Mouse (Mus musculus): ENCODE measurements around the gene Pbx3. TPM values are rescaled to one million over a fixed set of nuclear protein-coding genes. Genes with fewer than 3 reads are reported as not detected.
A peak's percentile ranks its signal among the peaks of the same experiment; 100 is the strongest.

Pbx3 gene
- total RNA-seq (2021) = 10 to 100 TPM; 11.4 to 23.0 TPM

DNA sequence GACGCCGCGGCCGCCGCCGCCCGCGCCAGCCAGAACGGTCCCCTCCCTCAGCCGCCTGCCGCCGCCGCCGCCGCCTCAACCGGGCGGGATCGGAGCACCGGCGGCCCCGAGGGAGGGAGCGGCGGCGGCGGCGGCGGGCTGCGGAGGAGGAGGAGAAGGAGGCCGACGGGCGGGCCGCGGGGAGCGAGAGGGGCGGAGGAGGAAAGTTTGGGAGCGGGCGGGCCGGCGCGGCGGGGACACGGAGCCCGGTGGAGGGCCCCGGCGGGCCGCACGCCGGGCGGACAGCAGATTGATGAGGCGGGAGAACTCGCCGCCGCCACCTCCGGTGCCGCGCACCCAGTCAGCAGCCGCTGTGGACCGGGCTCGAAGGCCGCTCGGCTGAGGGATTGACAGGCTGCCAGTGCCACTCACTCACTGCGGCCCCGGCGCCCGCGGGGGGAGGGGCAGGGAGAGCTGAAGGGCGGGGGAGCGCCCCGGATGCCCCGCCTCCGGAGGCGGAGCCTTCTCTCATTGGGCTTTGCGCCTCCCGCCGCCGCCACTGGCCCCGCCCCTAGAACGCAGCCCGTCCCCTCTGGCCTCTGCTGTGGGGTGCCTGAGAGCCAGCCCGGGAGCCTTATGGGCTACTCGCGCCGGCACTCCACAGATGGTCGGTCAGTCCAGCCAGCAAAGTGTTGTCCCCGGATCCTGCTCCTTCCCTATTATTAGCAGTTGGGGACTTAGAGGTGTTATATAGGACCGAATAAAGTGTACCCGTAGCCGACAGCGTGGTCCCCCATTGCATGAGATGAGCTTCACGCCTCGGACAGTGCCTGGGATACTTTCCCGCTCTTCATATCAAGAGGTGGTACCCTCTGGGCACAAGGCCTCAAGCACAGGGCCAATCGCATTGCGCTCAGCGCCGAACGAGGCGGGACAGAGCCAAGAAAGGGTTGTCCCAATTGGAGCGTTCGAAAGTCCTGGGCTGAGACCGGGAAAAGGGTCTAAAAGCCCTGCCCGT lies at the start of gene Pbx3:
Gene Pbx3 (minus strand): TSS at position 838 of the 997 bp plus-strand sequence.
- intact Hi-C loops (cut with DNase I) = loop anchor here (5.0 kb wide), 1 partner anchor 125 kb away; no protein-coding TSS in a partner anchor
- DNase-seq (ENCODE audit: low spot score in 2 of 2) = peak; percentile 89 to 92

DNA sequence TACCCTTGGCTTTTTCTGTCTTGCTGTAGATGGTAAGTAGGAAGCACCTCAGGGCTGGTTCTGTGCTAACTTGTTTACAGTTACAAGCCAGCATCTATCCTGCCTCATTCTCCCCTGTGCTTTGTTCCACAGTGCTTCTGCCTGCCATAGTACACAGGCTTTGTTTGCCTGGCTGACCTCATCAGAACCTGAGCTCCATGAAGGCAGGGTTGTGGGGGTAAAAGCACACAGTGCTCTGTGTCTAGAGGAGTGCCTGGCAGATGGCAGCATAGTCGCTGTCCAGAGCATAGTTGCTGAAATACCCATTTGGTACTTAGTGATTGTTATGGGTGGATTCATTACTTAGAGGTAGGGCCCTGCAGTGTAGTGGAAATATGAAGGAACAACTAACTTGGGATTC lies 47.3 kb upstream of the Pbx3 start:
- no peak for DNase-seq (ENCODE audit: low spot score in 2 of 2)
- intact Hi-C loops (cut with DNase I) = no loop called here

DNA sequence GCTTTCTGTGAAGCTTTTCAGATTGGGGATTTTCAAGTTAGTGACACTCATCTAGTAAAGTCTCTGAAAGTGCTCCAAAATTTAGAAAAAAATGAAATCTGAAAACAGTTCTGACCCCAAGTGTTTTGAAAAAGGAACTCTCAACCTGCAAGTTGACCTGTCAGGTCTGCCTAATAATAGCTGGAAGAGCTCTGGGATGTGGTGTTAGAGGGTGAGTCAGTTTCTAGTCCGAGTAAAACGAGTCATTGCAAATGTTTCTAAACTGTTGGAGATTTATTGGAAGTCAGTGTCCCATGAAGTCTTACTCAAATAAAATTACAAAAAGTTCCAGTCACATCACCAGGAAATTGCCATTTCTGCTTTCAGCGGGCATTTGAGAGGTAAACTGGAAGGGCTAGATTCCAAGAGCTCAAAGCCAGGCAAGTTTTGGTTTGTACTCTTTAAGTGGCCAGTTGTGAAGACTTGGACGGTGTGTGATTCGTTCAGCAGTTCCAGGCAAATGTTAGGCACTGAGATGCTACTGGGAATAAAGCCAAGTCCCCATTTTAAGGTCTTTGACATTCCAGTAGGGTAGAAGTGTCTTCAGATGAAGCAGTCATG lies 36.9 kb upstream of the Pbx3 start:
- no peak for DNase-seq (ENCODE audit: low spot score in 2 of 2)
- intact Hi-C loops (cut with DNase I) = no loop called here

DNA sequence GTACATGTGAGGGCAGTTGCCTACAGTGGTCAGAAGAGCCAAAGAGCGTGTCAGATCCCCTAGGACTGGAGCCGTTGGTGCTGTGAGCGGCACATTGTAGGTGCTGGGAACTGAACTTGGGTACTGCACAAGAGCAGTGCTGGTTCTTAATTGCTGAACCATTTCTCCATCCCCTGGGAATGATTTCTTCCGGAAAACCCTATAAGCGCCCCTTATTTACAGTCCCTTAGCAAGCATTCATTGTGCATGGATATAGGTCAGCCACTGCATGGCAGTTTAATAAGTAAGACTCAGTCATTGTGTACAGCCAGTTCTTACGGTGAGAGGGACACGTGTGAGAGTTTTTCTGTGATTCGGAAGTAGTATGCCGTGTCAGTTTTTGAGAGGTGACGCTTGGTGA lies 35.4 kb upstream of the Pbx3 start:
- intact Hi-C loops (cut with DNase I) = no loop called here

DNA sequence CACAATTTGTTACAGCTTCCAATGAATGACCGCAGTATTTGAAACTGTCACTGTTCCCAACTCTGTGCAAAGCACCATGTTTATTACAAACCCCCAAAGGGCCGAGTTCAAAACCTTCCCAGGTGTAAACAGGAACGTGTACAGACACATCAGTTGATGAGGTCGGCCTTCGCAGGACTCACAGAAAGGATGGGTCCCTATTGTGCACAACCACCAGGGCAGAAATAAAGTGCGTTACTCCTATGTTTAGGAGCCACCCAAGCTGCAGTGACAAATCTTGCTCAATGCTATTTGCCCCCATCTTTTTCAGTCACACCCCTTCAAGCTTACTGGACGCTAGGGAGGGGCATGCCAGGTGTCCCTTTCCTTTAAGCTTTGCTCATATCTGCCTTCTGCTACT lies 34.7 kb upstream of the Pbx3 start:
- DNase-seq (ENCODE audit: low spot score in 2 of 2) = no peak
- intact Hi-C loops (cut with DNase I) = no loop called here

More for the DNA sequence above, 35.4 kb upstream of the Pbx3 start:
- no peak for DNase-seq (ENCODE audit: low spot score in 2 of 2)

DNA sequence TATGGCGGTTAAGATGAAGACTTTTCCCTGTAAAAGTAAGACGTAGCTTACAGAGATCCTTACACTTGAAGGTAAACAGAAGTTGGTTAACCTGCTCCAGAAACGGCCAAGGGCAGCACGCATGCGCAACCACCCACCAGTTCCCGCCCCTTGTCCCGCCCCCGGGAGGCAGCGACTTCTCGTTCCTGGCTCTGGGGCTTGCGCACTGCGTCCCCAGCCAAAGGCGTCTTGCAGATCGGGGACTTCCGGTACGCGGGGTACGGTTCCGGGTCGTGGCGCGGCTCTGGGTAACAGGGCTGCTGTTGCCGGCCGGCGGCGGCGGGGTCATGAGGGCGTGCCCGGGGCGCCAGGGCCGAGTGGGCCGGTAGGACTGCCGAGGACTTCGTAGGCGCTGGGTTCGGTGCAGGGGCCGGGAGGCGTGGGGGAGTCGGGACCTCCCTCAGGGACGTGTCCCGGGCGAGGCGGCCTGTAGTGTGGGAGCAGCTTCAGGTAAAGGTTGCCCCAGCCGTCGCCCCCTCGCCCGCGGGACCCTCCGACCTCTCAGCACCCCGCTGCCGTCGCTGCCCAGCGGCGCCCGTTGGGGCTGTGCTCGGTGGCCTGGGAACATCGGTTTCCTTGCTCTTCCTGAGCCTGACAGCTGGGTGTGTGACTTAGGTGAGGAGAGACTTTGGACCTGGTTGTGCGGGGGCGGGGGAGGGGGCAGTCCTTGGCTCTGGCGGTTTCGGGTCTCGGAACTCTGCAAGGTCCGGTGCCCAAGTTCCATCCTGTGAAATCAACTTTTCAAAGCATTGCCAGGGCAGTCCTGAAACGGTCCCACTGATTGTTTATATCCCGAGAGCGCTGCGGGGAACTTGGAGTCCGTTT lies 33.9 kb upstream of the Pbx3 start, which contains the start of gene Mapkap1:
Gene Mapkap1 (plus strand): TSS at position 171 of the 864 bp plus-strand sequence.
- intact Hi-C loops (cut with DNase I) = no loop called here
- peak; percentile 94 to 98 for DNase-seq (ENCODE audit: low spot score in 2 of 2)

DNA sequence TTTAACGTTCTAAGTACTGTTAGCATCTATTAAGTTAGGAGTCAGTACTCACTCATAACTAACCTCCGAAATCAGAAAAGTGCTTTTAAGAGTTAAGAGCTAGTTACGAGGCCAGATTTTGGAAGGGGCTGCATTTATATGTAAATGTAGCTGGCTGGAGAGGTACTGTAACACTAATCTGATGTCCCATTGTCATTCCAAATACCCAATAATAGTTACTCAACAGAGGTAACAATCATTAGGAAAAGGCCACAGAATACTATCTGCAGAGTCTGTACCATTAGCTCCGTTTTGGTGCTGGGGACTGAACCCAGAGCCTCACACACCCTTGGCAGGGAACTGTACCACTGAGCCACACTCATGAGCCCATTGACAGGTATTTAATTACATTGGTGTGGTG lies 26.6 kb upstream of the Pbx3 start:
- intact Hi-C loops (cut with DNase I) = no loop called here
- no peak for DNase-seq (ENCODE audit: low spot score in 2 of 2)

DNA sequence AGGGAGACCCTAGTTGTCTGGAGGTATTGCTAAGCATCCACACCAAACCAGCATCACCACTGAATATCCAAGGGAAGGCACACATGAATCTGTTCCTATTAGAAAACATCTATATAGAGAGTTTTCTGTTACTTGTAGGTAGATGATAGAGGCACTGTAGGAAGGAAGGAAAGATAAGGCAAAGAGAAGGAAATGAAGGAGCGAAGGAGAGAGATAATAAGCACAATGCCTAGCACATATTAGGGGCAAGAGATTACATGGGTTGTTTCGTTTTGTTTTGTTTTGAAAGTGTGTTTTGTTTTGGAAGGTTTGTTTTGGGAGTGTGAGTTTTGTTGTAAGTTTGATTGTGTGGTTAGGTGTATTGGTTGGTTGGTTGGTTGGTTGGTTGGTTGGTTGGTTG lies 6.0 kb upstream of the Pbx3 start:
- no peak for DNase-seq (ENCODE audit: low spot score in 2 of 2)
- intact Hi-C loops (cut with DNase I) = no loop called here

DNA sequence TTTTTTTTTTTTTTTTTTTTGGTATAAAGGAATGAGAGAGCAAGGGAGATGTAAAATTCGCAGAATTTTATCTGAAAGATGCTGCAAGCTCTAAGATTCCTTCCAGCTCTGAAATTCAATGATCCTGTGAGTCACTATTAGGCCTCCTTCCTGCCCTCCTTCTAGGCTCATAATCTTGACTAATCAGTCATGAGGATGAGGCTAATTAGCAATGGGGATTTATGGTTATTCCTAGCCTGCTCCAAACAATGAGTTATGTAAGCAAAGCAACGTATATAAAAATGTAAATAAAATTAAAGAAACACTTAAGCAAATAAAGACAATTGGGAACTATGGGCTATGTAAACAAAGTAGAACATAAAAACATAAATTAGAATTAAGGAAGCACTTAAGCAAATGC lies 1.4 kb upstream of the Pbx3 start:
- intact Hi-C loops (cut with DNase I) = loop anchor here (5.0 kb wide), 1 partner anchor 127 kb away; no protein-coding TSS in a partner anchor
- no peak for DNase-seq (ENCODE audit: low spot score in 2 of 2)

DNA sequence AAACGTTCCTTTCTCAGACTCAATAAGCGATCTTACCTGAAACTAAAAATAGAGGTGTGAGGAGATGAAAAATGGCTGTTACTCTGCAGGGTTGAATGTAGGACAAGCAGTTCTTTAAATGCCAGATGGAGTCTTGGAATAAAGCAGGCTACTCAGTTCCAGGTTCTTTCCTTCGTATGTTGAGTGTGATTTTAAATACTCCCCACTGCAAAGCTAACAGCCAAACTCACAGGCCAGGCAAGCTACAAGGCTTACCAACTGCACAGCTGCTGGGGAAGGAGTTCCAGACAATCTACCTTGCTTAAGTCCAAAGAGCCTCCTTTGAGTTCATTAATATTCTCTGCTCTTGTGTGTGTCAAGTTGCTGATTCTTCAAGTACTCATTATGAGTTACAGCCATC lies 944 bp upstream of the Pbx3 start:
- intact Hi-C loops (cut with DNase I) = loop anchor here (5.0 kb wide), 1 partner anchor 127 kb away; no protein-coding TSS in a partner anchor
- peak in 1 of 2 experiments; percentile 18 for DNase-seq (ENCODE audit: low spot score in 2 of 2)

DNA sequence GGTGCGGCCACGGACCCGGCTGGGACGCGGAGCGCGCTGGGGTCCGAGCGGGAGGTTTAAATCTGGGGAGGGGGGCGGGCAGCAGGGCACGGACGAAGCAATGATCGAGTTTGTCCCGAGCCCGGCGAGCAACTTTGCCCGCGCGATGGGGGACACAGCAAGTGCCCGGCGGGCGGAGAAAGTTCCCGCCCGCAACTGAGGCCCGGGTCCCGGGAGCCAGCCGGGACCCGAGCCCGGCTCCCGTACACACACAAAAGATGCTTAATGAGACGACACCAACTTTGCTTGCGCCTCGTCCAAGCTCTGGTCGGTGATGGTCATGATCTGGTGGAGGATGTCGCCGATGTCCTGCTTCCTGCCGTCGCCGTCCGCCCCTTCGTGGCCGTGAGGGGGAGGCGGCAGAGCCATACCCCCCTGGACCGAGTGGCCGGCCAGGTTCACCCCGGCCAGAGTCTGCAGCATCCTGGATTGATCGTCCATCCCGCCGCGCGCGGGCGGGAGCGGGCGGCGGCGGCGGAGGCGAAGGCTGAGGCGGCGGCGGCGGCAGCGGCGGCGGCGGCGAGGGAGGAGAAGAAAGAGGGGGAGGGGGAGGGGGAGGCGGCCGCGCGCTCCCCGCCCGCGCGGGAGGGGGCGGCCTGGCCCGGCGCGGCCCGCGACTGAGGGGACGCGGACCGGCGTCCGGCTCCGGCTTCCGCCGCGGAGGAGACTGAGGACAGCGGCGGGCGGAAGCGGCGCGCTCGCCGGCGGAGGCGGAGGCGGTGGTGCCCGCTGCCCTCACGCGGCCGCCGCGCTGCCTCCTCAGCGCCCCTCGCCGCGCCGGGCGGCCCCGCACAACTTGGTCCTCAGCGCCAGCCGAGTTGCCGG lies 1.3 kb downstream of the Pbx3 start:
- peak in 1 of 2 experiments; percentile 55 for DNase-seq (ENCODE audit: low spot score in 2 of 2)
- intact Hi-C loops (cut with DNase I) = loop anchor here (5.0 kb wide), 1 partner anchor 124 kb away; no protein-coding TSS in a partner anchor

DNA sequence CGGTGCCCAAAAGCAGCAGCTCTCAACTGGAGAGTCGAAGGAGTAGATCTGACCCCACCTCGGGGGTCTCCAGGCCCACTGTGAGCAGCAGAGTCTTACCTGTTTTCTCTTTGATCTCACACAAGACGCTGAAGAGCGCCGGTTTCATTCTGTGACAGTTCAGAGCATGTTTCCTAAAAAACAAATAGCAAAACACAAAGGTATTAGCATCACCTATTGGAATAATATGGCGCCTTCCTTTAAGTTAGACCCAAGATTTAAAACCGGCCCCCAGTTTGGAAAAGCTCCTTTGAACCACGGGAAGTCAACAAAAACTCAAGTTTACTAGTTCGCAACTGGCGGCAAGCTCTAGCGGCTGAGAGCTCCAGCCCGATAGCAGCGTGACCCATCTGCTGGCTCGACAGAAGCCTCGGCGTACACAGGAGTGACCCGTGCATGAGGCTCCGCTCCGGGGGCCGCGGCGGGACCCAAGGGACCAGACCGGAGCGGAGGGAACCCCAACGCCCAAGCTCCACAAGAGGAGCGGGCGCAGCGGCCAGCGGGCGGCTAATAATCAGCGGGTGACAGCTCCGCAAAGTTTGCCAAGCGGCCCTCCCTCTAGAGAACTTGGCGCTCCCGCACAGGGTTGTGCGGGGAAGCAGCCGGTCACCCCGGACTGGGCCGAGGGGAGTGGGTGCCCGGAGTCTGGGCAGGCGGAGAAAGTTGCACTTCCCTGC lies 2.1 kb downstream of the Pbx3 start:
- intact Hi-C loops (cut with DNase I) = loop anchor here (5.0 kb wide), 1 partner anchor 124 kb away; no protein-coding TSS in a partner anchor
- DNase-seq (ENCODE audit: low spot score in 2 of 2) = peak in 1 of 2 experiments; percentile 16

DNA sequence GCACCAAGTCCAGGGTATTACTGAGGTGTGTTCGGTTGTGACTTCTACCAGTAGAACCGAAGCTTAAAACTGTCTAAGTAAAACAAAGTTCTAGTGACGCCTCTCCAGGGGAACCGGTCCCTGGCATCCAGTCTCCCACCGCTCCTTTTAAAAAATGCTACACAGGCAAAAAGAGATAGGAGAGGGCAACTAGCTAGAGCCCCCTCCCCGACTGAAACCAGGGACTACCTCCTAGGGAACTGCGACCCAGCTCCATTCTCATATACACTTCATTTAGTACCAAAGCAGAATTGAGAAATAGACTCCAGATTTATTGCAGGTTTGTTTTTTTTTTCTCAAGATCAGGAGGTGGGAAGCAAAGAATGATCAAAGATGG lies 2.6 kb downstream of the Pbx3 start:
- DNase-seq (ENCODE audit: low spot score in 2 of 2) = no peak
- intact Hi-C loops (cut with DNase I) = loop anchor here (5.0 kb wide), 1 partner anchor 123 kb away; no protein-coding TSS in a partner anchor

DNA sequence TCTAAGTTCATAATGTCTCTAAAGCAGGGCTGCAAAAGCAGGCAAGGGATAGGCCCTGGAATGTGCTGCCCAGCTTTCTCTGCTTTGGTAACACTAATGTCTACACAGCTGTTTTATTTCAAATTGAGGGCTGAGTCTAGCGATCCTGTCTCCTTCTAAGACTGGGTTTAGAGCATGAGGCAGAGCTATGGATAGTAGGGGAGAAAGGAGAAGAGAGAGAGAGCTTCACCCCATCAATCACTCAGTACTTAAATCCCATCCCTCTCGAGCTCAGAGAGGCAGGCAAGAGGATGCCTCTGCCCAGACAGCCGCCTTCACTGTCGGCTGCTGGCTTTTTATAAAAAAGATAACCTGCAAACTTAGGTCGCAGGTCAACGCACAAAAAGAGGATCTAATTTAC lies 4.5 kb downstream of the Pbx3 start:
- no peak for DNase-seq (ENCODE audit: low spot score in 2 of 2)
- intact Hi-C loops (cut with DNase I) = no loop called here

DNA sequence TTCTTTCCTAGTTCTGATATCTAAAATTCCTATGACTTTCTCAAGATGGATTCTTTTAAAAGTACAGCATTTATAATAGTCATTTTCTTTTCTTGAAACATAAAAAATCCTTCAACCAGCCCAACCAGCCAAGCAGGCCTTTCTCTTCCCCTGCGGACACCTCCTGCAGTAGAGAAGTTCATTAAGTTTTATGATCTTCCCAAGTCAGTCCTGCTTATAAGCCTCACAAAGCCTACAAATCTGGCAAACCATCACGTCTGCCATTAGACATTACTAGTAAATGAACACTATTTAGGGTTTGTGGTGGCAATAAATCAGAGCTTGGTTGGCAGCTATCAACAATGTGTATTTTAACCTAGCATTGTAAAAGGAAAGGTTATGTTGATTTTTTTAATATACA lies 5.9 kb downstream of the Pbx3 start:
- DNase-seq (ENCODE audit: low spot score in 2 of 2) = no peak
- intact Hi-C loops (cut with DNase I) = no loop called here

DNA sequence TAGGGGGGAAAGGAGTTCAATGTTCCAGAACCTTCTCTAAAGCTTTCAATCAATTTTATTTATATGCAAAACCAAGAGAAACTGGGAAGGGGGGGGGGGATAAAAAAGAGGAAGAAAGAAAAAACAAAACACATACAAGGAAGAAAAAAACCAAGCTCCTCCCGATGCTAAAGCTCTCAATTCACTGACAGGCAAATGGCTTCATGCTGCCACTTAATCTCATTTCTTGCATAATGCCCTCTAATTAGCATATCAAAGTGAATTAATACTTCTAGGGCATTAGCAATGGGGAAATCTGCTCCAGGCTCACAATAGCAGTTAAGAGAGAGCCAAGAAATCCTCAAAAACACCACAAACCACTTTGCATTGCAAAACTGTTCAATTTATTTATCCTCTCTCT lies 9.3 kb downstream of the Pbx3 start:
- intact Hi-C loops (cut with DNase I) = no loop called here
- DNase-seq (ENCODE audit: low spot score in 2 of 2) = no peak

DNA sequence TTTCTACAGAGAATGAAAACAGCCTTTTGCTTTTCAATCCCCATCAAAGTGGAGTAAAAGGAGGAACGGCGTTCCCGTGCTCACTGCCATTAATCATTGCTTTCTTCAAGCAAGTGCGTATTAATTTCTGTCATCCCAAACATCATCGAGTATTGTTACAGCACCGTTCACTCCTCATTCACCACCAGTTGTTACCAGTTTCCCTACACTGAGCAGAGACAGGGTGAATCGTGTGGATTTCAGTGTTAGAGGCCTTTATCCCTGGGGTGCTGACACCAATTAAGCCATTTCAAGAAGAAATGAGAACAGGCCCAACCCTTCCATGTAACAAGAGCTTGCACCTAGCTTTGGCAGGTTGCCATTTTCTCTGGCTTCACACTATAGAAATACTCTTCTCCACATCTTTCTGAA lies 17.1 kb downstream of the Pbx3 start:
- intact Hi-C loops (cut with DNase I) = no loop called here
- DNase-seq (ENCODE audit: low spot score in 2 of 2) = no peak

DNA sequence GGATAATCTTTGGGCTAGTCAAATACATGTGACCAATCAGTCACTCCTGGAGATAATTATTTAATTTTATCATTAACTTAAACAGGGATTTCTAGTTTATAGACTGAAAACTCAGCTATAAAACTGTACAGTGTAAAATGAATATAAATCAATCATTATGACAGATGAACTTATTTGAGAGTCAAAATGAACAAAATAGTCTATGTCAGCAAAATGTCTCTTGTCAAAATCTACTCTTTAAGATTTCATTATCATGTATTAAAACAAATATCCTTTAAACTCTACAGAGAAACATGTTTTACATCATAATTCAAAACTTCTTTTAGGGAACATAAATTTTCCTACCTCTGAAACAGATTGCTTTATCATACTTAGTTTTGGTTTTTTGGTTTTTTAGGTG lies 20.9 kb downstream of the Pbx3 start:
- intact Hi-C loops (cut with DNase I) = no loop called here
- no peak for DNase-seq (ENCODE audit: low spot score in 2 of 2)

Measured in left cerebral cortex, postnatal 25 days (tissue).